Mouse (Mus musculus) spleen, adult 2 months (tissue): ENCODE measurements around the gene Zfp870. TPM values are rescaled to one million over a fixed set of nuclear protein-coding genes. Genes with fewer than 3 reads are reported as not detected.

Source experiments
- DNase-seq, 2 experiments: peaks; one replicate each; pipeline versions ENCODE4 v3.0.0 to v3.0.0-alpha.2; 2012 to 2021; ENCODE audit warnings: low spot score in 2 of 2, low read depth in 1 of 2
- H3K27ac ChIP-seq: fragments of 200-500 bp; 2 replicates; pipeline ENCODE4 v1.5.1; 2012; ENCODE audit warnings: low read length, inconsistent platforms; ENCODE audit not compliant: insufficient read depth
- H3K27me3 ChIP-seq: fragments of 200-500 bp; 2 replicates; pipeline ENCODE4 v1.6.1; 2012; ENCODE audit warnings: mild to moderate bottlenecking, moderate library complexity, low read length, inconsistent platforms; ENCODE audit not compliant: control insufficient read depth, insufficient read depth
- H3K36me3 ChIP-seq: fragments of 200-500 bp; 2 replicates; pipeline ENCODE4 v1.6.1; 2012; ENCODE audit warnings: mild to moderate bottlenecking, low read length, inconsistent platforms; ENCODE audit not compliant: control insufficient read depth, insufficient read depth
- H3K4me1 ChIP-seq: fragments of 200-500 bp; 2 replicates; pipeline ENCODE4 v1.6.1; 2011; ENCODE audit warnings: inconsistent platforms; ENCODE audit not compliant: control insufficient read depth, insufficient read depth, insufficient read length
- H3K4me3 ChIP-seq: fragments of 200-500 bp; 2 replicates; pipeline ENCODE4 v1.5.1; 2011; ENCODE audit warnings: mild to moderate bottlenecking, inconsistent platforms; ENCODE audit not compliant: insufficient read depth, insufficient read length; ENCODE audit errors: extremely low read depth
- CTCF ChIP-seq: fragments of 200-500 bp; IDR thresholded peaks from 2 replicates; pipeline ENCODE4 v1.5.1; 2011; ENCODE audit warnings: mild to moderate bottlenecking, inconsistent platforms; ENCODE audit not compliant: insufficient read depth, insufficient read length, insufficient replicate concordance; ENCODE audit errors: extremely low read depth
- POLR2A ChIP-seq: fragments of 200-500 bp; IDR thresholded peaks from 2 replicates; pipeline ENCODE4 v1.6.1; 2011; ENCODE audit warnings: low read depth, low read length, inconsistent platforms
- WGBS: fragments of 180-500 bp; shearing (Covaris S2); methylation state at CpG from one replicate; pipeline ENCODE4 v1.1.7; 2018; 5-methylcytosine and 5-hydroxymethylcytosine counted together
- polyA plus RNA-seq: library from polyadenylated mRNA; depleted of rRNA; stranded (reverse); fragments of >200 nt; gene quantifications from 2 replicates; pipeline ENCODE4 v1.2.3, GENCODE M21; 2012

Gene Zfp870
- polyA plus RNA-seq, 1 experiment, result 0.53 TPM

DNA sequence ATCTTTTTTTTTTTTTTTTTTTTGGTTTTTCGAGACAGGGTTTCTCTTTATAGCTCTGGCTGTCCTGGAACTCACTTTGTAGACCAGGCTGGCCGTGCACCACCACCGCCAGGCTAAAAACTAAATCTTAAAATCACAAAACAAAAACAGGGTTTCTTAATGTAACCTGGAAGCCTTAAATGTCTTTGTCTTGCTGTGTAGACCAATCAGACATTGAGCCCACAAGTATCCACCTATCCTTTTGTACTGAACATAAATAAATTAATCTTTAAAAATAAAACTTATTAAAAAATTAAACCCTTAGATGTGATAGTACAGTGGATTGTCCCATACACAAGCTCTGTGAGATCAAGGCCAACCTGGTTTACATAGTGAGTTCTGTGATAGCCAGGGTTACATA is 2.5 kb upstream of the Zfp870 start:
- H3K27ac ChIP-seq, result no peak overlapping the region
- WGBS, result 81% methylated on average over 3 of the region's 3 CpGs
- H3K36me3 ChIP-seq, result no peaks in the 10 kb centered on the region
- H3K27me3 ChIP-seq, result no peaks in the 10 kb centered on the region
- no peak for DNase-seq
- H3K4me1 ChIP-seq, result peaks cover 4% of the 10 kb centered on the region; the same call in 1 of the 2 replicates
- H3K4me3 ChIP-seq, result no peak overlapping the region
- TF ChIP-seq POLR2A, result no peak
- no peak for TF ChIP-seq CTCF

DNA sequence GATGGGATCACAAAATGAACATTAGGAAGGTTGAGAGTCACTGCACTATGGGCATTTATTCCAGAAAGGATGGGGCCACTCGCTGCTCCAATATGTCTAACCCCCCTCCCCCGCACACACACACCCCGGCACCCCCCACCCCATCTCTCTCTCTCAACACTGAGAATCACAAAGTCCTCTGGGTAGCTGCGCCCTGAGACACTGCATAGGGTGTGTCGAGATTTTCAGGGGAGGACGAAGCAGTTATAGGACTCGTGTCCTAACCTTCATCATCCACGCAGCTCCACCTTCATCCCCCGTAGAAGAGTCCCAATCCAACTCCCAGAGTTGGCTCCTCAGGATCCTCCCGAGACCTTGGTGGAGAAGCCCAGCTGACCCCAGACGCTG is 597 bp downstream of the Zfp870 start:
- Histone ChIP-seq H3K27ac (0 out of 2 replicates have a peak overlapping the region, but pooled peaks have one; percentile 51), H3K4me1 (peaks cover 4% of the 10 kb centered on the region; the same call in 1 of the 2 replicates), H3K4me3 (peak overlapping the region; percentile 62), H3K36me3 (peaks cover 1% of the 10 kb centered on the region; the same call in 1 of the 2 replicates), H3K27me3 (no peaks in the 10 kb centered on the region)
- no peak for DNase-seq
- TF ChIP-seq POLR2A, result no peak
- TF ChIP-seq CTCF, result no peak
- 5% methylated on average over 11 of the region's 11 CpGs for WGBS

DNA sequence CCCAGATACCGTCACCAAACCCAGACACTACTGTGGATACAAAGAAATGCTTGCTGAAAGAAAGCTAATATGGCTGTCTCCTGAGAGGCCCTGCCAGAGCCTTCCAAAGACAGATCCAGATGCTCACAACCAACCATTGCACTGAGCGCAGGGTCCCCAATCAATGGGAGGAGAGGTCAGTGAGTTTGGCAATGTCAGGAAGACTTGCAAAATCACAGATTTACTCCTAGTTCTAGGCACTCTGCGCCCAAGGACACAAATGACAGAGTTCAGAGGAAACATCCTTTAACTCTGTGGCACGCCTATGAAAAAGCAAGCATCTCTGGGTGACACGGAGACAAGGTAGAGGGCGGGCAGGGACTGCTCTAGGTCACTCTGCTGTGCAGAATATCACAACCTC is 1.8 kb downstream of the Zfp870 start:
- no peak for DNase-seq
- TF ChIP-seq POLR2A (no peak), CTCF (no peak)
- Histone ChIP-seq H3K27ac (no peak overlapping the region), H3K4me1 (peaks cover 4% of the 10 kb centered on the region; the same call in 1 of the 2 replicates), H3K36me3 (peaks cover 1% of the 10 kb centered on the region; the same call in 1 of the 2 replicates), H3K27me3 (no peaks in the 10 kb centered on the region), H3K4me3 (no peak overlapping the region)
- 97% methylated on average over 6 of the region's 6 CpGs for WGBS

DNA sequence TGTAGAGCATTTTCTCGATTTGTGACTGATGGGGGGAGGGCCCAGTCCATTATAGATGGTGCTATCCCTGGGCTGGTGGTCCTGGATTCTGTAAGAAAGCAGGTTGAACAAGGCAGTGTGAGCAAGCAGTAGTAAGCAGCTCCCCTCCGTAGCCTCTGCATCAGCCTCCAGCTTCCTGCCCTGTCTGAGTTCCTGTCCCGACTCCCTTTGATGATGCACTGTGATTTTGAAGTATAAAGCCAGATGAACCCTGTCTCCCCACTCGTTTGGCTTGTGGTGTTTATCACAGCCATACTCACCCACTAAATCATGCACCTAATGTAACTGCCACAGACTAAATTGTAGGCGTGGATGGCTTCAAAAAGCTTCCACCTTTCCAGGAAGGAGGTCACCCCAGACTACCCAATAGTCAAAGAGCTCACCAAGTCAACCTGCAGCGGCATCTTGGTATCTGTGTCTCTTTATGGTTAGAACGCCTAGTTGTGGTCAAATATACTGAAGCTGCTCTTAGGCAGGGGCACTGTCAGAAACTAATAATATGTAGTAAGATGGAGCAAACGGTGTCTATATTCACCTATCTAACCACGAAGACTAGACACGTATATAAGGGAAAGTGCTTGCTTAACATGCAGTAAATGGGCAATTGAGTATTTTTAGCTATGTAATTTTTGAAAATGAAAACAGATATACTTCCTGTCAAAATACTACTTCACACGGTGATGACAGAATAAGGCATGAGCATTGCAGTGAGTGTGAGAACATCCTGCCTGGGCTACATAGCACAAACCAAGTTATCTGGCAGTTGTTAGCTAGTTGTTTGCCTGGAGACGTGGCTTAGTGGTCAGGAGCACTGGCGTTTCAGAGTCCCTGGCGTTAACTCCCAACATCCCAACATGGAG is 10.9 kb downstream of the Zfp870 start:
- WGBS, result 81% methylated on average over 14 of the region's 14 CpGs
- H3K4me1 ChIP-seq, result no peaks in the 10 kb centered on the region
- H3K4me3 ChIP-seq, result no peak overlapping the region
- DNase-seq, result no peak
- H3K27me3 ChIP-seq, result no peaks in the 10 kb centered on the region
- peaks cover 7% of the 10 kb centered on the region for H3K36me3 ChIP-seq
- no peak for TF ChIP-seq CTCF
- TF ChIP-seq POLR2A, result no peak
- peak overlapping the region; percentile 69; the same call in 1 of the 2 replicates for H3K27ac ChIP-seq

DNA sequence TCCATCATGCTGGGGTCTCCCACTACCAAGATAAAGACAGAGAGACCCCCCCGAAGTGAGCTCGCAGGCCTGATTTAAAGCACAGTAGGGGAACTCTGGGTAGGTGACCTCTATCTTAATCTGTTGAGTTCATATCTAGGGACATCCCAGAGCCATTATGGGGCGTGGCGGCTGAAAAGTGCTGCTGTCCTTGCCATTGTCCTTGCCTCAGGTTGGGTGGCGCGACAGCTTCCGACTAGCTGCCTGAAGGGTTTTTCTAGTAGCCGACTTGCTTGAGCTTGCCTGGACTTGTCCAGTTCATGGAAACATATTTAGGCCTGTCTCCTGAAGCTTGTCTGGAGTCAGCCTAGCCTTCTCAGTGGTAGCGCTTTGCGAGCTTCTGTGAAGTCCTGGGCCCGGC is 12.7 kb downstream of the Zfp870 start:
- no peak for DNase-seq
- Histone ChIP-seq H3K4me3 (no peak overlapping the region), H3K36me3 (peaks cover 5% of the 10 kb centered on the region), H3K4me1 (no peaks in the 10 kb centered on the region), H3K27me3 (no peaks in the 10 kb centered on the region), H3K27ac (no peak overlapping the region)
- 95% methylated on average over 11 of the region's 11 CpGs for WGBS
- TF ChIP-seq POLR2A (no peak), CTCF (no peak)

DNA sequence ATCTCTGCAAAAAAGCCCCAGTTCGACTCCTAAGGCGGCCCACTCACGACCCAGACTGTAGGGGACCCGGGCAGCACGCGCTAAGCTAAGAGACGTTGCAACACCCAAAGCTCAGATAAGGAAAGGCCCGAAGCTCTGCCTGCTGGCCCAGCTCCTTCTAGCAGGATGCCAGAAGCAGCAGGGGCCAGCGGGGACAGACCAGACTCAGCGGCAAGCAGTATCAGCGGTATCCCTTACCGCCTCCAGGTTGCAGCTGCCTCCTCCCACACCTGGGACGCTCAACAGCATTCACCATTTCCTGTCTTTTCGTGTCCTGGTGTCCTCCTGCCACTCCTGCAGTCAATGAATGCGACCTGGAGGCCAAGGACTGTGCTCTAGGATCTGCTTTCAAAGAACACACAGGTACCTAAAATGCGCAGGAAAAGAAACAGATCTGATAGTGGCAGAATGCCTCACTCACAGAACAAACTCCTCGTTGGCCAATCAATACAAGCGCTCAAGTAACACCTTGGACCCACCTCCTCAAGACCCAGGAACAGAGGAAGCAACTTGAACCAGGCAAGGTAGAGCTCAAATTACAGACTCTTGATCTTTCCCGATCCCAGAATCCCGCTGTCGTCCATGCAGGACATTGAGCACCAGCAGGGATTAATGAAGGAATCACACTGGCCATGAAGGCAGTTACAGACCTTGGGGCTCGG is 13.8 kb downstream of the Zfp870 start:
- Histone ChIP-seq H3K36me3 (no peaks in the 10 kb centered on the region; the same call in 1 of the 2 replicates), H3K4me1 (no peaks in the 10 kb centered on the region), H3K27ac (no peak overlapping the region), H3K27me3 (no peaks in the 10 kb centered on the region), H3K4me3 (no peak overlapping the region)
- no peak for DNase-seq
- WGBS, result 23% methylated on average over 22 of the region's 22 CpGs
- TF ChIP-seq POLR2A (no peak), CTCF (no peak)
